ENCODE assay signal across 25 mouse cellular contexts in the genomic region with DNA sequence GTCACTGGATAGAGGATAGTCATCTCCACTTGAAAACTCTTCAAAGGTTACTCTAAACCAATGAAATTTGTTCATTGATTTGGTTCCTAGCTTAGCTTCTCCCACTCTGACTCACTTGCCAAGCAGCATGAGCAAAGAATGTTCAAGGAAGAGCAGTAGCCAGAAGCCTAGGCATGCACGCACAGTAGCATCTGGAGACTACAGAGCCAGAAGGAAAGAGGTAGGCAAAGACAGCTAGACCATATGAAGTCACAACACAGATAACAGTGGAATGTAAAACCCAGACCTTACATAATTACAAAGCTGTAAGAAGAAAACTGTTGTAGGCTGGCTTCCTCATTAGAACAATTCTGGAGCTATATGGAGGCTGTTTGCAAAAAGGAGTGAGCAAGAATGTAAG.
DNase-seq lines count a peak whose midpoint lies in the region; ATAC-seq lines count a peak whose summit lies in the region.
"Had no signal": no experiment of that assay in that cellular context is flagged by ENCODE, and none has a peak within 500 bp of the region (broad histone marks: within the 10 kb centered on the region; RNA-seq: fewer than 3 reads in every experiment).

No protein-coding gene starts in this region.

- peak; percentile 99 for ATAC-seq in frontal cortex, adult (ENCODE audit: low TSS enrichment)
- ATAC-seq: forebrain, embryonic 14.5 days; intestine, embryonic 16.5 days; midbrain, embryonic 15.5 days had no signal

- DNase-seq in frontal cortex, postnatal 10 days (ENCODE audit: low spot score in 2 of 2): no peak
- peak; percentile 58 for DNase-seq in layer of hippocampus, adult 9-11 months
- no peak for DNase-seq in layer of hippocampus, adult 9-10 months (ENCODE audit: low spot score)
- peak; percentile 16 for DNase-seq in right cerebral cortex, postnatal 25 days
- no peak for DNase-seq in right cerebral cortex, postnatal 10 days (ENCODE audit: low spot score in 2 of 2)
- no peak for DNase-seq in cerebellum, postnatal 36 days
- DNase-seq in heart, adult 11 months: no peak
- DNase-seq: adrenal gland, adult 8-10 months; cerebellum, adult 8-10 months; cerebellum, postnatal 25 days; gastrocnemius, postnatal 25 days; heart, adult 18-20 months; heart, postnatal 4 days; kidney, adult 8-10 months; kidney, postnatal 10 days; lung, embryonic 14.5 days; lung, postnatal 14 days; retina, postnatal 1 day; spleen, adult 18-20 months; thymus, adult 2 months; thymus, postnatal 36 days had no signal

Comparison
In these comparisons a context has a peak if more than half of its experiments do, and no peak if none do; other contexts are left out.
1. DNase-seq: peak in layer of hippocampus, adult 9-11 months (single experiment) and right cerebral cortex, postnatal 25 days (single experiment); none in frontal cortex, postnatal 10 days (0 of 2), layer of hippocampus, adult 9-10 months (single experiment), right cerebral cortex, postnatal 10 days (0 of 2), cerebellum, postnatal 36 days (0 of 2) and heart, adult 11 months (single experiment).